Mouse (Mus musculus) testis, adult 2 months (tissue): ENCODE results near the gene Prnp. TPM values are rescaled to one million over a fixed set of nuclear protein-coding genes. Genes with fewer than 3 reads are reported as not detected.
A peak's percentile ranks its signal among the peaks of the same experiment; 100 is the strongest.

Experiments
- H3K27ac ChIP-seq: fragments of 200-500 bp; 2 replicates; pipeline ENCODE4 v1.5.1; 2012; ENCODE audit warnings: low read depth, low read length; ENCODE audit not compliant: control insufficient read depth, insufficient read depth
- H3K27me3 ChIP-seq: fragments of 200-500 bp; 2 replicates; pipeline ENCODE4 v1.6.1; 2012; ENCODE audit warnings: mild to moderate bottlenecking, low read length, moderate library complexity; ENCODE audit not compliant: control insufficient read depth, insufficient read depth
- H3K36me3 ChIP-seq: fragments of 200-500 bp; 2 replicates; pipeline ENCODE4 v1.6.1; 2012; ENCODE audit warnings: mild to moderate bottlenecking, low read length; ENCODE audit not compliant: control insufficient read depth, insufficient read depth
- H3K4me1 ChIP-seq: fragments of 200-500 bp; 2 replicates; pipeline ENCODE4 v1.6.1; 2012; ENCODE audit warnings: low read length; ENCODE audit not compliant: control insufficient read depth, insufficient read depth
- H3K4me3 ChIP-seq: fragments of 200-500 bp; 2 replicates; pipeline ENCODE4 v1.5.1; 2012; ENCODE audit warnings: low read depth, mild to moderate bottlenecking, low read length, moderate library complexity, mixed read lengths; ENCODE audit not compliant: control insufficient read depth
- CTCF ChIP-seq: fragments of 200-500 bp; IDR thresholded peaks from 2 replicates; pipeline ENCODE4 v1.5.1; 2012; ENCODE audit warnings: low read depth, mild to moderate bottlenecking, inconsistent platforms, low read length, moderate library complexity; ENCODE audit not compliant: control insufficient read depth, insufficient read depth, insufficient replicate concordance
- POLR2A ChIP-seq: fragments of 200-500 bp; IDR thresholded peaks from 2 replicates; pipeline ENCODE4 v1.6.1; 2012; ENCODE audit warnings: low read depth, mild to moderate bottlenecking, inconsistent platforms, low read length, moderate library complexity; ENCODE audit not compliant: control insufficient read depth
- polyA plus RNA-seq: library from polyadenylated mRNA; depleted of rRNA; stranded (reverse); fragments of >200 nt; gene quantifications from 2 replicates; pipeline ENCODE4 v1.2.3, GENCODE M21; 2012

Prnp gene
- polyA plus RNA-seq, 1 experiment = 14.5 TPM

DNA sequence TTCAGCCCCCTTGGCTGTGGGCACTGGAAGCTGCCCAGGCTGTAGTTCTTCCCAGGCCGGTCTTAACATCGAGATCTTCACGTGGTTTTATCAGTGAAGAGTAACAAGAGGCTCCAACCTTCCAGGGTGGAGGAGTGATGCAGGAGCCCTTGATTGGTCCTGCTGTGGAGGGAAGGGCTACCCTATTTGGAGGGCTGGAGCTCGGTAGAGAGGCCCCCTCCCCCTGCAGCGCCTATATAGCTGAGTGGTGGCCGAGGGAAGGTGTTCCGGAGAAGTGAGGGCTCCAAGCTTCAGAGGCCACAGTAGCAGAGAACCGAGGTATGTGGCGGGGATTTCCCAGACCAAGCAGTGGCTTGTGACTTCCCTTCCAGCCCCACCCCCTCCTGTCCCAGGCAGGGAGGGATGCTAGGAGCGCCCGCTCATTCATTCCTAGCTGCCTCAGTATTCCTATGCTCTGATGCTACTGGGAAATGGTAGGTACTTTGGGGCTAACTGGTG is 40.9 kb downstream of the Prnp start, which contains the start of gene Prnd:
TSS of gene Prnd (plus strand) at position 264 of the 498 bp plus-strand sequence.
- Histone ChIP-seq H3K27me3 (no peaks in the 10 kb centered on the region), H3K4me1 (peaks cover 15% of the 10 kb centered on the region), H3K36me3 (no peaks in the 10 kb centered on the region), H3K27ac (no peak within 1 kb of the TSS), H3K4me3 (no peak within 1 kb of the TSS)
- no peak; the same call in 1 of the 2 replicates for TF ChIP-seq POLR2A
- TF ChIP-seq CTCF = no peak

DNA sequence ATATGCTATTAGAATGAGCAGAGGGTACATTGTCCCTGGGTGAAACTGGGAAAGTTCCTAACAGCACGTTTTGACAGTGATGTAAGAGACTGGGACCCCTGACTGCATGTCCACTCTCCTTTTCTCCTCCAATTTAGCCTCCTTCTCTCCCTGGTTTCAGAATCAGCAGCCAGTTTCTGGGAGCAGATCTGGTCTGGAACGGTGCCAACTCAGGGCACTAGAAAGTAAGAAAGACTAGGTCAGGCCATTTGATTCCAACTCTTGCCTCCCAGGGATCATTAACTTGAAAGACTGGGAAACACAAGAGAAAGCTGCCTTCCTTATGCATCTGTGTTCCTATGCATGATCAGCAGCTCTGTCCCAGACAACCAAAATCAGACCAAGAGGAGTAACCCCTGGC is 42.7 kb downstream of the Prnp start:
- no peaks in the 10 kb centered on the region for H3K27me3 ChIP-seq
- no peak overlapping the region for H3K4me3 ChIP-seq
- H3K27ac ChIP-seq = no peak overlapping the region
- no peaks in the 10 kb centered on the region for H3K36me3 ChIP-seq
- no peak for TF ChIP-seq CTCF
- TF ChIP-seq POLR2A = no peak
- peaks cover 15% of the 10 kb centered on the region for H3K4me1 ChIP-seq

GRCm38 (mm10) chr2:131952961-131953538 is 43.3 kb downstream of the Prnp start:
- TF ChIP-seq POLR2A (no peak), CTCF (no peak)
- H3K4me1 ChIP-seq = peaks cover 15% of the 10 kb centered on the region
- H3K27ac ChIP-seq = peak overlapping the region; percentile 2; the same call in 1 of the 2 replicates
- H3K4me3 ChIP-seq = no peak overlapping the region; the same call in none of the 2 replicates
- H3K27me3 ChIP-seq = no peaks in the 10 kb centered on the region
- H3K36me3 ChIP-seq = no peaks in the 10 kb centered on the region

DNA sequence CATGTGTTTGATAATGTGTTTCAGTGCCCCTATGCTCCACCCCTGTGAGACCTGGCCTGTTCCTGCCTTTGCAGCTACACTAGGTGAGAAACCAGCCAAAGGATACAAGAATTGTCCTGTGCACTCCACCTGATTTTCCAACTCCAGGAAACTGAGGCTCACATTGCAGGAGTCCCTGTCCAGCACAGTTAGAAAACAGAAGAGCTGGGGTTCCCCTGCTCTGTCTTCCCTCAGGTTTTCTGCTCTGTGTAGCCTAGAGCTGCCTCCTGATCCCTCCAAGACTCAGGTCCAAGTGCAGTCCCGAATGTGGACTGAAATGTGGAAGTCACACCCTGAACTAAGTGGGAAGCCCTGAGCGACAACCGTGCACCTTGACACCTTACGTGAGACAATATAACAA is 44.0 kb downstream of the Prnp start:
- H3K27ac ChIP-seq = no peak overlapping the region
- TF ChIP-seq POLR2A (no peak), CTCF (no peak)
- H3K27me3 ChIP-seq = no peaks in the 10 kb centered on the region
- no peaks in the 10 kb centered on the region for H3K36me3 ChIP-seq
- H3K4me3 ChIP-seq = no peak overlapping the region
- H3K4me1 ChIP-seq = peaks cover 15% of the 10 kb centered on the region

DNA sequence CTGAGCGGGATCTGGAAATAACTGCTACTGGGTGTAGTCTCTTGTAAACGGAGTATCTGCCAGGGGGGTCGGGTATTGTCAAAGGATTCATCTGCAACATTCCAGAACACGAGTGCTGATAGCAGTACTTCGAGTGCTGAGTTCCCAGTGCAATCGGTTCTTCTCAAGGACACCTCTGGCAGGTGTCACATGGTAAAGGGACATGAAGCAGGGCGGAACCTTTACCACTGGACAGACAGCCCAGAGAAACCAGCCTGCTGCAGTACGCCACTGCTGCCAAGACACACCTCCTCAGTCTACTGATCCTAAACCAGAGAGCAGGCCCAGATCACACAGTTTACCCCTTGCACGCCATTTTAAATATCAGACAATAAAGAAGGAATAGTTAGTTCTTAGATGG is 45.1 kb downstream of the Prnp start:
- Histone ChIP-seq H3K27ac (peak overlapping the region; percentile 21), H3K4me3 (no peak overlapping the region; the same call in 1 of the 2 replicates)

DNA sequence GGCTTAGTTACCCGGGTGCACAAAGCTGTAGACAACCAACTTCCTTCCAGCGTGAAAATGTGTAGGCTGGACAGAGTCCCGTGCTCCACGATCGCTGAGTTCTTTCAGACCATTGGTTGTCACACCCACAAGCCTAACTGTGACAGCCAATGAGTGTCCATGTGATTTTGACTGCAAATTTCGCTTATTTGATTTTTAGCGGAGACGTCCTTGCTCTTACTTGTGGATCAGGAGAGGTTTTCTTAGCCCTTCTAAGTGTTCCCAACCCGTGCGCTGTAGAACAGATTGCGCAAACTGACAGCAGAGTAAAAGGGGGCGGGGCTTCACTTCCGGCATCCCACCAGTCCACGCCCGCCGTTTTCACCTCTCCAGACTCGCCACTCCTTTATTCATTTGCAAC is 45.5 kb downstream of the Prnp start:
- TF ChIP-seq CTCF = no peak
- TF ChIP-seq POLR2A = no peak
- H3K27me3 ChIP-seq = no peaks in the 10 kb centered on the region
- H3K4me3 ChIP-seq = peak overlapping the region; percentile 26; the same call in 1 of the 2 replicates
- no peaks in the 10 kb centered on the region for H3K36me3 ChIP-seq
- H3K4me1 ChIP-seq = peaks cover 12% of the 10 kb centered on the region
- H3K27ac ChIP-seq = peak overlapping the region; percentile 56; the same call in 1 of the 2 replicates

More for the DNA sequence above, 45.1 kb downstream of the Prnp start:
- Histone ChIP-seq H3K4me1 (peaks cover 15% of the 10 kb centered on the region), H3K36me3 (no peaks in the 10 kb centered on the region), H3K27me3 (no peaks in the 10 kb centered on the region)
- no peak for TF ChIP-seq CTCF
- TF ChIP-seq POLR2A = no peak

- no peaks in the 10 kb centered on the region for H3K27me3 ChIP-seq
- TF ChIP-seq POLR2A (no peak), CTCF (no peak)
- H3K27ac ChIP-seq = no peak overlapping the region
- H3K4me3 ChIP-seq = no peak overlapping the region
- H3K4me1 ChIP-seq = peaks cover 8% of the 10 kb centered on the region
- no peaks in the 10 kb centered on the region for H3K36me3 ChIP-seq
Measured at GRCm38 (mm10) chr2:131956336-131957256, 46.9 kb downstream of the Prnp start.
